Mouse (Mus musculus) erythroblast, embryonic 14.5 days (primary cell): ENCODE data around the gene Cdk1.

ENCODE experiments used
- GATA1 ChIP-seq: IDR thresholded peaks from 2 replicates; pipeline ENCODE4 v1.6.1; 2012; ENCODE audit warnings: low read length, inconsistent platforms, mixed read lengths
- TAL1 ChIP-seq: IDR thresholded peaks from 3 replicates; pipeline ENCODE4 v1.6.1; 2012; ENCODE audit warnings: low read length, inconsistent platforms, mixed read lengths

- TF ChIP-seq TAL1 (no peak), GATA1 (no peak)
Measured at GRCm38 (mm10) chr10:69334271-69335194, 18.2 kb downstream of the Cdk1 start.
